Mouse (Mus musculus) embryonic fibroblast, embryonic 13.5 days (primary cell): Measurements from ENCODE around the gene Phtf1. TPM values are rescaled to one million over a fixed set of nuclear protein-coding genes. Genes with fewer than 3 reads are reported as not detected.

Experiments used
- H3K27ac ChIP-seq: 2 replicates; pipeline ENCODE4 v1.5.1; 2012; ENCODE audit warnings: low read length, control low read depth, inconsistent platforms; ENCODE audit not compliant: insufficient read depth
- H3K4me1 ChIP-seq: 2 replicates; pipeline ENCODE4 v1.6.1; 2011; ENCODE audit warnings: low read length; ENCODE audit not compliant: control insufficient read depth, insufficient read depth
- H3K4me3 ChIP-seq: 2 replicates; pipeline ENCODE4 v1.5.1; 2011; ENCODE audit warnings: mild to moderate bottlenecking, control low read depth, low read length; ENCODE audit not compliant: insufficient read depth
- CTCF ChIP-seq: IDR thresholded peaks from 2 replicates; pipeline ENCODE4 v1.5.1; 2011; ENCODE audit warnings: mild to moderate bottlenecking, control low read depth, low read length, moderate library complexity, borderline replicate concordance; ENCODE audit not compliant: insufficient read depth
- POLR2A ChIP-seq: IDR thresholded peaks from 2 replicates; pipeline ENCODE4 v1.6.1; 2011; ENCODE audit warnings: low read depth, mild to moderate bottlenecking, control low read depth, low read length, moderate library complexity
- polyA plus RNA-seq: library from polyadenylated mRNA; stranded (reverse); fragments of >200 nt; gene quantifications from 2 replicates; pipeline ENCODE4 v1.2.4, GENCODE M21; 2011; ENCODE audit warnings: low read depth; ENCODE audit not compliant: missing spikeins, insufficient read length

The Phtf1 gene
- polyA plus RNA-seq, 1 experiment, result 47.7 TPM

- TF ChIP-seq POLR2A (no peak), CTCF (no peak)
- no peaks in the 10 kb centered on the region for H3K4me1 ChIP-seq
- no peak overlapping the region for H3K27ac ChIP-seq
These were observed 50.0 kb downstream of the Phtf1 start for GRCm38 (mm10) chr3:104017931-104018330.

GRCm38 (mm10) chr3:104019453-104019852 lies 51.5 kb downstream of the Phtf1 start:
- H3K4me1 ChIP-seq, result no peaks in the 10 kb centered on the region
- no peak overlapping the region for H3K27ac ChIP-seq
- TF ChIP-seq CTCF (no peak), POLR2A (no peak)

More at GRCm38 (mm10) chr3:104017931-104018330, 50.0 kb downstream of the Phtf1 start:
- H3K4me3 ChIP-seq, result no peak overlapping the region

GRCm38 (mm10) chr3:104020101-104020500 lies 52.2 kb downstream of the Phtf1 start:
- TF ChIP-seq CTCF (no peak), POLR2A (no peak)
- Histone ChIP-seq H3K27ac (no peak overlapping the region), H3K4me3 (no peak overlapping the region), H3K4me1 (no peaks in the 10 kb centered on the region)

More at GRCm38 (mm10) chr3:104019453-104019852, 51.5 kb downstream of the Phtf1 start:
- H3K4me3 ChIP-seq, result no peak overlapping the region

- Histone ChIP-seq H3K4me3 (no peak overlapping the region), H3K4me1 (no peaks in the 10 kb centered on the region), H3K27ac (no peak overlapping the region)
- TF ChIP-seq POLR2A (no peak), CTCF (no peak)
These were observed 59.0 kb downstream of the Phtf1 start for GRCm38 (mm10) chr3:104026938-104027337.

GRCm38 (mm10) chr3:104032086-104032485 lies 64.2 kb downstream of the Phtf1 start:
- TF ChIP-seq CTCF, result no peak
- H3K27ac ChIP-seq, result no peak overlapping the region
- no peak overlapping the region for H3K4me3 ChIP-seq
- no peaks in the 10 kb centered on the region for H3K4me1 ChIP-seq

GRCm38 (mm10) chr3:104032747-104033146 lies 64.8 kb downstream of the Phtf1 start:
- Histone ChIP-seq H3K27ac (no peak overlapping the region), H3K4me3 (no peak overlapping the region), H3K4me1 (no peaks in the 10 kb centered on the region)
- TF ChIP-seq CTCF, result no peak
- TF ChIP-seq POLR2A, result no peak

- H3K4me3 ChIP-seq, result no peak overlapping the region
- H3K4me1 ChIP-seq, result no peaks in the 10 kb centered on the region
- TF ChIP-seq CTCF, result no peak
- no peak for TF ChIP-seq POLR2A
- H3K27ac ChIP-seq, result no peak overlapping the region
These were observed 91.2 kb downstream of the Phtf1 start for GRCm38 (mm10) chr3:104059001-104059622.

GRCm38 (mm10) chr3:104069395-104069794 lies 101.5 kb downstream of the Phtf1 start:
- H3K4me1 ChIP-seq, result no peaks in the 10 kb centered on the region
- TF ChIP-seq POLR2A, result no peak
- TF ChIP-seq CTCF, result no peak
- H3K27ac ChIP-seq, result no peak overlapping the region
- no peak overlapping the region for H3K4me3 ChIP-seq

Other genes starting within 250 kb of the Phtf1 start
- 29.8 and 60.5 TPM in 2 replicates for gene Olfml3, start 230.1 kb upstream of the Phtf1 start, polyA plus RNA-seq
- gene Gm10964, start 228.7 kb upstream of the Phtf1 start, polyA plus RNA-seq, result not detected in 2 replicates
- 53.1 and 56.2 TPM in 2 replicates for gene Hipk1, start 176.5 kb upstream of the Phtf1 start, polyA plus RNA-seq
- 8.0 and 10.1 TPM in 2 replicates for gene Dclre1b, start 158.7 kb upstream of the Phtf1 start, polyA plus RNA-seq
- 15.4 and 16.4 TPM in 2 replicates for gene Ap4b1, start 158.6 kb upstream of the Phtf1 start, polyA plus RNA-seq
- gene Gm43064, start 158.5 kb upstream of the Phtf1 start, polyA plus RNA-seq, result not detected in 2 replicates
- not detected in 2 replicates for gene Bcl2l15, start 135.5 kb upstream of the Phtf1 start, polyA plus RNA-seq
- gene Ptpn22, start 108.3 kb upstream of the Phtf1 start, polyA plus RNA-seq, result 0.28 and 0.62 TPM in 2 replicates
- 10.1 and 11.9 TPM in 2 replicates for gene Rsbn1, start 54.0 kb upstream of the Phtf1 start, polyA plus RNA-seq